Mouse (Mus musculus) brain, embryonic 14.5 days (tissue): Measurements from ENCODE around the gene Zfp760. TPM values are rescaled to one million over a fixed set of nuclear protein-coding genes. Genes with fewer than 3 reads are reported as not detected.

Source experiments
- DNase-seq: peaks from one replicate; pipeline ENCODE4 v3.0.0-alpha.2; 2011; ENCODE audit warnings: low read depth
- CTCF ChIP-seq: fragments of 200-500 bp; IDR thresholded peaks from 2 replicates; pipeline ENCODE4 v1.5.1; 2012; ENCODE audit warnings: inconsistent platforms, mild to moderate bottlenecking, moderate library complexity, borderline replicate concordance; ENCODE audit not compliant: insufficient read depth, insufficient read length; ENCODE audit errors: extremely low read depth
- POLR2A ChIP-seq: fragments of 200-500 bp; IDR thresholded peaks from 2 replicates; pipeline ENCODE4 v1.6.1; 2012; ENCODE audit warnings: mild to moderate bottlenecking, inconsistent platforms, borderline replicate concordance; ENCODE audit not compliant: poor library complexity, insufficient read depth, insufficient read length, severe bottlenecking; ENCODE audit errors: extremely low read depth
- polyA plus RNA-seq: library from polyadenylated mRNA; depleted of rRNA; stranded (reverse); fragments of >200 nt; gene quantifications from 2 replicates; pipeline ENCODE4 v1.2.3, GENCODE M21; 2012; rRNA removed

Zfp760 gene
- polyA plus RNA-seq, 1 experiment = 12.7 TPM

DNA sequence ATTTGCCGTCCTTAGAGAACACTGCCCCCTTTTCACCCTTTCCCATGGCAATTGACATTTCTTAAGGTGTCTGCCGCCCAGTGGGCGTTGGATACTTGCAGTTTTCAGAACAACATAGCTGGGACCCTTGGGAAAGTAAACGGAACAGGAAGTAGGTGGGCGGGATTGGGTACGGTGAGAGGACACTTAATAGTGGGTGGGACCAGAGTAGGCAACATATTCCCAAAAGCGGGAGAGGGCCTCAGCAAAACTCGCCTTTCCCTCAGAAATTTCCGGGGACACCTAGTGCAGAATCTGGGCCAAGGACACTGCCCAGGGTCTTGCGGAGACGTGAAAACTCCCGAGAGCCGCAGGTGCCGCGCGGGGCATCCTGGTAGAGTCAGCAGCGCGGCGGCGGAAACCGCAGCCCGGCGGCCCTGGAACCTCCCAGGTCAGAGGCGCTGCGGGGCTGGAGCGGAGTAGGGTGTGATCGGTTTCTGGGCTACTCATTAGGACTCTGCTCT, 26.0 kb downstream of the Zfp760 start:
- peak; percentile 95 for DNase-seq
- TF ChIP-seq CTCF (peak; percentile 44; the same call in 1 of the 2 replicates), POLR2A (no peak)

- peak; percentile 24 for DNase-seq
- TF ChIP-seq POLR2A (no peak), CTCF (no peak)
Measured at GRCm38 (mm10) chr17:21752791-21753190, 45.2 kb downstream of the Zfp760 start.

DNA sequence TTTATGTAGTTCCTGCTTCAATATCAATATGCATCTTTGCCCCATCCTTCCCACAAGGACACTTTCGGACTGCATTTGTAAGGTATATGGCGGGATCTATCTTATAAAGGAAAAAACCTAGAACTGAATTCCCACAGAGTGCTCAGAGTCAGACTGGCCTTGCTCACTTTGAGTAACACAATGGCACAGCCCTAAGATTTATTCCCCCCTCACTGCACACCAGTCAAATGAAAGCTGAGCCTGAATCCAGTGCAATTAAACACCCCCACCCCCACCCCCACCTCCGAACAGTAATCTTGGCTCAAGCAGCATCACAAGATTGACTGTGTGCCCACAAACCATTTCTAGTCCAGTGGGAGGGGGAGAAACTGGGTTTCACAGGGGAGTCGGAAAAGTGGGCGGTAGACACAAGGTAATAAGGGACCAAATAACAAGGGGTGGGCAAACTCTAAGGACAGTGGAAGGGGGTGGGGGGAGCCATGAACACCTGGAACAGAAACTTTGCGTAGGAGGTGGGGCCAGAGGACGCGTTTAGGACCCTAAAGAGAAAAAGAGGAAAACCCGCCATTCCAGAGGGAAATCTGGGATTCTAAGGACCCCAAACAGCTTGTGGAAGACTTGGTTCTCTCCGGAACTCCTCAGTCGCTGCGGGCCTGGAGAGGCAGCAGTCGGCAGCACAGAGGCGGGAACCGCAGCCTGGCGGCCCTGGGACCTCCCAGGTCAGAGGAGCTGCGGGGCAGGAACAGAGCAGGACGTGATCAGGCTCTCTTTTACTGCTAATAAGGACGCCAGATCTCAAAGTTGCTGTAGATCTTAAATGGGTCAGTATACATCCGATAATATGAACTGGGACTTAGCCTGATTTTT, 46.0 kb downstream of the Zfp760 start:
- TF ChIP-seq CTCF = no peak
- TF ChIP-seq POLR2A = no peak
- peak; percentile 45 for DNase-seq

- TF ChIP-seq CTCF (no peak), POLR2A (no peak)
- DNase-seq = no peak
Measured at GRCm38 (mm10) chr17:21770336-21770735, 62.8 kb downstream of the Zfp760 start.

Other genes starting within 250 kb of the Zfp760 start
- 3.6 and 4.1 TPM in 2 replicates for gene Zfp53, start 218.7 kb upstream of the Zfp760 start, polyA plus RNA-seq
- 1.0 and 1.5 TPM in 2 replicates for gene Zfp52, start 172.2 kb upstream of the Zfp760 start, polyA plus RNA-seq
- gene Zfp948, start 140.7 kb upstream of the Zfp760 start, polyA plus RNA-seq = 12.1 and 14.4 TPM in 2 replicates
- 9.5 TPM in 2 replicates for gene Zfp983, start 57.1 kb upstream of the Zfp760 start, polyA plus RNA-seq
- gene Gm10226, start 15.9 kb upstream of the Zfp760 start, polyA plus RNA-seq = 4.0 and 11.2 TPM in 2 replicates
- 6.6 and 10.3 TPM in 2 replicates for gene Zfp229, start 23.1 kb downstream of the Zfp760 start, polyA plus RNA-seq
- 1.1 and 1.3 TPM in 2 replicates for gene Zfp820, start 138.0 kb downstream of the Zfp760 start, polyA plus RNA-seq
- gene Zfp995, start 202.2 kb downstream of the Zfp760 start, polyA plus RNA-seq = 4.2 and 5.6 TPM in 2 replicates